Mouse (Mus musculus): ENCODE results near the gene Acsm5. TPM values are rescaled to one million over a fixed set of nuclear protein-coding genes. Genes with fewer than 3 reads are reported as not detected.
A peak's percentile ranks its signal among the peaks of the same experiment; 100 is the strongest.

Gene Acsm5
- polyA plus RNA-seq, 1 experiment from 2014 or later: 0.27 TPM

DNA sequence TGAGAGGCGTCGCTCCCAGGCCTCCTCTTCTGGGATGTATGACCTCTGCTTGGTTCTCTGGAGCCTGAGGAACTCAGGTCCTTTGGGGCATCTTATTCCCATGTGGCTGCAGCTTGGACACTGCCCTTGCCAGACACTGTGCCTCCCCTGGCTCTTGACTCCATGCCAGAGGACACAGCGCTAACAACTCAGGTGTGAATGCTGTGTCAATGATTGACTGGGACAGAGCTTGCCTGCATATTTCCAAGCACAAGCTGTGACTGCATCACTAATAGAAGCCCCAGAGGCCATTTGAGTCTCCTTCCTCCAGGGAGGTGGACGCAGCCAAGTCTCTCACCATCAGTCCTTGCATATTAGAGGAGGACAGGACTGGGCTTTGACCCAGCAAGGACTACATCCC, 8.1 kb upstream of the Acsm5 start:
- 81% methylated on average over 4 of the region's 4 CpGs for WGBS
- Histone ChIP-seq H3K4me1 (replicated peaks; ENCODE audit: control insufficient read depth, insufficient read depth) (no peaks in the 10 kb centered on the region), H3K4me3 (ENCODE audit: low read depth, low read length) (no peak overlapping the region), H3K9me3 (ENCODE audit: control insufficient read depth, low read length) (no peaks in the 10 kb centered on the region), H3K36me3 (ENCODE audit: control insufficient read depth, insufficient read depth, low read length) (no peaks in the 10 kb centered on the region), H3K9ac (ENCODE audit: low read length) (no peak overlapping the region), H3K27ac (replicated peaks) (no peak overlapping the region), H3K4me2 (replicated peaks; ENCODE audit: low read depth) (no peak overlapping the region), H3K27me3 (ENCODE audit: control insufficient read depth, insufficient read depth, low read length) (no peaks in the 10 kb centered on the region)
- DNase-seq (ENCODE audit: low spot score) (no peak), ATAC-seq (ENCODE audit: low FRiP score, low TSS enrichment) (no peak)
- no peak for TF ChIP-seq EP300 (optimal IDR thresholded peaks at IDR 0.05)
- no peak for TF ChIP-seq CTCF (IDR thresholded peaks at IDR 0.05; ENCODE audit: low read depth)

DNA sequence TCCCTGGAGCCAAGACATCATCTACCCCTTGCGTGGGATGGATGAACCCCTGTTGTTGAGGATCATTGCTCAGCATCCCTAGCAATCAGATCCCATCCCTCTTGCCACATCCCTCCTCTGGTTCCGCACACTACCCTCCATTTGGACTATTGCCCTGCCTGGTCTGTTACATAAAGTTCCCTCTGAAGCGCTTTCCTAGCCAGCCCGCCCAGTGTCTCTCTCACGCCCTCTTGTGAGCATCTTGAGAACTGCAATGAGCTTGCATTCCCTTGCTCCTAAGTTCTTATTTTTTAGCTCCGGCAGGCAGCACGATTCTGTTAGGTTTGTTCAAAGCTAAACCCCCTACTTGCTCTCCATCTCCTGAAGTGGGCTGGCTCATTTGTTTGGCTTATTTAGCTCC, 6.2 kb upstream of the Acsm5 start:
- no peak overlapping the region for H3K27ac ChIP-seq (replicated peaks)
- ATAC-seq (ENCODE audit: low FRiP score, low TSS enrichment): no peak
- no peaks in the 10 kb centered on the region for H3K27me3 ChIP-seq (ENCODE audit: control insufficient read depth, insufficient read depth, low read length)
- H3K9ac ChIP-seq (ENCODE audit: low read length): no peak overlapping the region
- no peaks in the 10 kb centered on the region for H3K4me1 ChIP-seq (replicated peaks; ENCODE audit: control insufficient read depth, insufficient read depth)
- WGBS: 28% methylated on average over 7 of the region's 7 CpGs
- H3K9me3 ChIP-seq (ENCODE audit: control insufficient read depth, low read length): no peaks in the 10 kb centered on the region
- peak; percentile 60 for DNase-seq (ENCODE audit: low spot score)
- H3K36me3 ChIP-seq (ENCODE audit: control insufficient read depth, insufficient read depth, low read length): no peaks in the 10 kb centered on the region
- no peak overlapping the region for H3K4me2 ChIP-seq (replicated peaks; ENCODE audit: low read depth)
- H3K4me3 ChIP-seq (ENCODE audit: low read depth, low read length): no peak overlapping the region
- TF ChIP-seq CTCF (IDR thresholded peaks at IDR 0.05; ENCODE audit: low read depth) (peak; percentile 75), EP300 (optimal IDR thresholded peaks at IDR 0.05) (no peak)

DNA sequence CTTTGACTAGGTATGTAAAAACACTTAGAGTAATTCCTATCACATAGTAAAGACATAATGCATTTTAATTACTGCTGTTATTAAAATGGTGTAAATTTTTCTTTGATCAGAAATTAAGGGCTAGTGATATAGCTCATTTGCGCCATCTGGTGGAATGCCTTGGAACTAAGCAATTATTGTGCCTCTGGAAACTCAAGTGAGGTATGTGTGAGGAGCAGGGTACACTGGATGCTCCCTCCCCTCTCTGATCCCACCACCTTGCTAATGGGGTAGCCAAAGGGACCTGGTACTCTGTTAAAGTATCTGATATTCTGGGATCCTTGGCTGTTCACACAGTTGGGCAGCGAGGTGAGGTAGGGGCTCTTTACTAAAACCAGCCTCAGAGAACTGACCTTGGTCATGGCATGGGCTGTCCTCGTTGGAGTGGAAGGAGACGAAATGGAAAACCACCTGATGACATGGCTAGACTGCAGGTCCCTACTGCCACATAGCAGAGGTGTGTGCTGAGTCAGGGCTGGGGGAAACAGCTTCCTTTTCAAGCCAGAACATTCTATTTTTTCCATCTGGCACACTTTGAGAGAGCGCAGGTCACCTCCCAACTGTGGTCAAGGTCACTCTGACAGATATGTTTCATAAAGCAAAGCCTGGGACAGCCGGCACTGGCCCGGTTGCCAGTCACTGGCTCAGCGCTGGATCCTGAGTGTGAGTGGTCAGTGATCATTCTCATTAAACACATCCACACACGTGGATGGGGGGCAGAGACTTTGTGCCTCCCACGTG, 3.6 kb upstream of the Acsm5 start:
- TF ChIP-seq CTCF (IDR thresholded peaks at IDR 0.05; ENCODE audit: low read depth) (peak; percentile 83), EP300 (optimal IDR thresholded peaks at IDR 0.05) (no peak)
- no peak for ATAC-seq (ENCODE audit: low FRiP score, low TSS enrichment)
- no peaks in the 10 kb centered on the region for H3K27me3 ChIP-seq (ENCODE audit: control insufficient read depth, insufficient read depth, low read length)
- no peak overlapping the region for H3K4me2 ChIP-seq (replicated peaks; ENCODE audit: low read depth)
- no peak overlapping the region for H3K27ac ChIP-seq (replicated peaks)
- DNase-seq (ENCODE audit: low spot score): peak; percentile 41
- whole genome bisulfite sequencing: 63% methylated on average over 10 of the region's 10 CpGs
- H3K9me3 ChIP-seq (ENCODE audit: control insufficient read depth, low read length): no peaks in the 10 kb centered on the region
- no peak overlapping the region for H3K9ac ChIP-seq (ENCODE audit: low read length)
- H3K36me3 ChIP-seq (ENCODE audit: control insufficient read depth, insufficient read depth, low read length): no peaks in the 10 kb centered on the region
- no peaks in the 10 kb centered on the region for H3K4me1 ChIP-seq (replicated peaks; ENCODE audit: control insufficient read depth, insufficient read depth)
- no peak overlapping the region for H3K4me3 ChIP-seq (ENCODE audit: low read depth, low read length)

GRCm38 (mm10) chr7:119516272-119516558, 3.0 kb upstream of the Acsm5 start:
- no peaks in the 10 kb centered on the region for H3K36me3 ChIP-seq (ENCODE audit: control insufficient read depth, insufficient read depth, low read length)
- no peak overlapping the region for H3K27ac ChIP-seq (replicated peaks)
- no peak overlapping the region for H3K9ac ChIP-seq (ENCODE audit: low read length)
- H3K27me3 ChIP-seq (ENCODE audit: control insufficient read depth, insufficient read depth, low read length): no peaks in the 10 kb centered on the region
- H3K9me3 ChIP-seq (ENCODE audit: control insufficient read depth, low read length): no peaks in the 10 kb centered on the region
- 79% methylated on average over 7 of the region's 7 CpGs for WGBS
- no peak overlapping the region for H3K4me2 ChIP-seq (replicated peaks; ENCODE audit: low read depth)
- TF ChIP-seq CTCF (IDR thresholded peaks at IDR 0.05; ENCODE audit: low read depth): no peak
- no peak for TF ChIP-seq EP300 (optimal IDR thresholded peaks at IDR 0.05)
- ATAC-seq (ENCODE audit: low FRiP score, low TSS enrichment): peak; percentile 42; the same call in 1 of the 2 replicates
- DNase-seq (ENCODE audit: low spot score): no peak
- no peaks in the 10 kb centered on the region for H3K4me1 ChIP-seq (replicated peaks; ENCODE audit: control insufficient read depth, insufficient read depth)
- no peak overlapping the region for H3K4me3 ChIP-seq (ENCODE audit: low read depth, low read length)

GRCm38 (mm10) chr7:119519654-119520053, 391 bp downstream of the Acsm5 start:
- 39% methylated on average over 5 of the region's 5 CpGs for WGBS
- ATAC-seq (ENCODE audit: low FRiP score, low TSS enrichment): peak; percentile 55

DNA sequence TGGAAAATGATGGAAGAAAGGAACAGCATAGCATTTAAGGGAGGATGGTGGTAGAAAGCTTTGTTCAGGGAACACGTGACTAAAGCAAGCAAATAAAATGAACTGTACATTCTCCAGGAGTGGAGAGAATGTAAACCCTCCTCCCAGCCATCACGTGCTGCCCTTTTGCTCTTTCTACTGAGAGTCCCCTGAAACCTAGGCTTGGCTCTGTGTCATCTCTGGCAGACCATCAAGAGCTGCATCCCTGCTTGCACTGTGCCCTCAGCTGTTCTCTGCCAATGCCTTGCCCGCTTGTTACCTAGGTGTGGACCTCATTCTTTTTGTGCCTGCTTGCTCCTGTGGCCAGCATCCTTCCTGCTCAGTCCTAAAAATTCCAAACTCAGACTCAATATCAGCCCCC, 2.6 kb downstream of the Acsm5 start:
- H3K4me1 ChIP-seq (replicated peaks; ENCODE audit: control insufficient read depth, insufficient read depth): no peaks in the 10 kb centered on the region
- no peaks in the 10 kb centered on the region for H3K36me3 ChIP-seq (ENCODE audit: control insufficient read depth, insufficient read depth, low read length)
- no peaks in the 10 kb centered on the region for H3K27me3 ChIP-seq (ENCODE audit: control insufficient read depth, insufficient read depth, low read length)
- H3K9me3 ChIP-seq (ENCODE audit: control insufficient read depth, low read length): no peaks in the 10 kb centered on the region
- TF ChIP-seq EP300 (optimal IDR thresholded peaks at IDR 0.05): no peak
- no peak for TF ChIP-seq CTCF (IDR thresholded peaks at IDR 0.05; ENCODE audit: low read depth)
- 60% methylated on average over 3 of the region's 3 CpGs for WGBS
- no peak for ATAC-seq (ENCODE audit: low FRiP score, low TSS enrichment)
- H3K4me3 ChIP-seq (ENCODE audit: low read depth, low read length): no peak overlapping the region
- no peak for DNase-seq (ENCODE audit: low spot score)
- no peak overlapping the region for H3K9ac ChIP-seq (ENCODE audit: low read length)
- no peak overlapping the region for H3K27ac ChIP-seq (replicated peaks)
- H3K4me2 ChIP-seq (replicated peaks; ENCODE audit: low read depth): no peak overlapping the region

More at GRCm38 (mm10) chr7:119519654-119520053, 391 bp downstream of the Acsm5 start:
- no peaks in the 10 kb centered on the region for H3K36me3 ChIP-seq (ENCODE audit: control insufficient read depth, insufficient read depth, low read length)
- H3K4me1 ChIP-seq (replicated peaks; ENCODE audit: control insufficient read depth, insufficient read depth): no peaks in the 10 kb centered on the region
- H3K9me3 ChIP-seq (ENCODE audit: control insufficient read depth, low read length): no peaks in the 10 kb centered on the region
- TF ChIP-seq CTCF (IDR thresholded peaks at IDR 0.05; ENCODE audit: low read depth): peak; percentile 88
- TF ChIP-seq EP300 (optimal IDR thresholded peaks at IDR 0.05): no peak
- no peaks in the 10 kb centered on the region for H3K27me3 ChIP-seq (ENCODE audit: control insufficient read depth, insufficient read depth, low read length)
- no peak overlapping the region for H3K4me2 ChIP-seq (replicated peaks; ENCODE audit: low read depth)
- no peak overlapping the region for H3K9ac ChIP-seq (ENCODE audit: low read length)
- no peak overlapping the region for H3K4me3 ChIP-seq (ENCODE audit: low read depth, low read length)
- H3K27ac ChIP-seq (replicated peaks): no peak overlapping the region
- peak; percentile 83 for DNase-seq (ENCODE audit: low spot score)

Measured in stomach, postnatal 0 days (tissue).